Mouse (Mus musculus) embryonic facial prominence, embryonic 15.5 days (tissue): Measurements from ENCODE around the gene St7l. TPM values are rescaled to one million over a fixed set of nuclear protein-coding genes. Genes with fewer than 3 reads are reported as not detected.
"Not testable (repeated sequence)": the region's sequence is repeated elsewhere in the genome, so short reads cannot be mapped to it uniquely, and the experiment has no call there.

ENCODE experiments used
- ATAC-seq: fragments of 200-750 bp; cut with Nextera tagmentation; 2 replicates; pipeline ENCODE4 v1.8.0; 2017; ENCODE audit warnings: low read depth, moderate TSS enrichment; ENCODE audit not compliant: insufficient number of reproducible peaks, low FRiP score, low TSS enrichment
- H3K27ac ChIP-seq: fragments of 300-500 bp; sonication (generic); replicated peaks from 2 replicates; pipeline ENCODE4 v1.5.1; 2015; ENCODE audit warnings: mild to moderate bottlenecking, inconsistent platforms
- H3K27me3 ChIP-seq: fragments of 300-500 bp; sonication (generic); 2 replicates; pipeline ENCODE4 v1.6.1; 2015; ENCODE audit warnings: inconsistent platforms
- H3K36me3 ChIP-seq: fragments of 300-500 bp; sonication (generic); 2 replicates; pipeline ENCODE4 v1.6.1; 2015; ENCODE audit warnings: mild to moderate bottlenecking, inconsistent platforms
- H3K4me1 ChIP-seq: fragments of 300-500 bp; sonication (generic); 2 replicates; pipeline ENCODE4 v1.6.1; 2015; ENCODE audit warnings: inconsistent platforms
- H3K4me2 ChIP-seq: fragments of 300-500 bp; sonication (generic); replicated peaks from 2 replicates; pipeline ENCODE4 v1.6.1; 2015; ENCODE audit warnings: mild to moderate bottlenecking, inconsistent platforms
- H3K4me3 ChIP-seq: fragments of 300-500 bp; sonication (generic); replicated peaks from 2 replicates; pipeline ENCODE4 v1.5.1; 2015; ENCODE audit warnings: mild to moderate bottlenecking, inconsistent platforms
- H3K9ac ChIP-seq: fragments of 300-500 bp; sonication (generic); 2 replicates; pipeline ENCODE4 v1.6.1; 2015; ENCODE audit warnings: inconsistent platforms
- H3K9me3 ChIP-seq: fragments of 300-500 bp; sonication (generic); replicated peaks from 2 replicates; pipeline ENCODE4 v1.6.1; 2016; ENCODE audit warnings: inconsistent platforms
- WGBS: fragments of 180-500 bp; shearing (Covaris S2); methylation state at CpG from one replicate; pipeline ENCODE4 v1.1.7; 2015; 5-methylcytosine and 5-hydroxymethylcytosine counted together
- polyA plus RNA-seq: library from polyadenylated mRNA; unstranded; fragments of >200 nt; fragmentation: Nextera tagmentation; extraction: Ambion mirVana; gene quantifications from 2 replicates; pipeline ENCODE4 v1.2.1, GENCODE M21; 2015

St7l gene
- polyA plus RNA-seq, 1 experiment from 2014 or later, result 42.4 TPM

DNA sequence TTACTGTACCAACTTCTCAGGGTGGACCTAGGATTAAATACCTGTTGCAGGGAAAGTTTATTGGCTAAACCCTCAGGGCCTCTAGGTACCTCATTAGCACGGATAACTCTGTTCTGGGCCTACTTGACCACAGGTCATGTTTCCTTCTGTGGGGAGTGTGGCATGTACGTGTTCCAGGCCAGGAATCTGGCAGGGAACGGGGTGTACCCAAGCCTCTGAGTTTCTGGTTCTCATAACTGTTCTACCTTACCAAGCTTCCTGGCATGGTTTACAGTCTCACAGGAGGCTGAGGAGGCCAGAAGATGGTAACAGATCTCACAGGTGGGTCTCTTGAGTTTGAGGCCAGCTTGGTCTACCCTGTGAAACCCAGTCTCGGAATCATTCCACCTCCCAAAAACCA, 17.2 kb upstream of the St7l start:
- WGBS, result 85% methylated on average over 4 of the region's 4 CpGs
- no peak overlapping the region for H3K4me2 ChIP-seq
- no peaks in the 10 kb centered on the region for H3K4me1 ChIP-seq
- peaks cover 41% of the 10 kb centered on the region for H3K36me3 ChIP-seq
- H3K27ac ChIP-seq, result no peak overlapping the region
- ATAC-seq, result no peak
- H3K4me3 ChIP-seq, result no peak overlapping the region
- no peaks in the 10 kb centered on the region for H3K27me3 ChIP-seq
- no peaks in the 10 kb centered on the region for H3K9me3 ChIP-seq
- H3K9ac ChIP-seq, result no peak overlapping the region

DNA sequence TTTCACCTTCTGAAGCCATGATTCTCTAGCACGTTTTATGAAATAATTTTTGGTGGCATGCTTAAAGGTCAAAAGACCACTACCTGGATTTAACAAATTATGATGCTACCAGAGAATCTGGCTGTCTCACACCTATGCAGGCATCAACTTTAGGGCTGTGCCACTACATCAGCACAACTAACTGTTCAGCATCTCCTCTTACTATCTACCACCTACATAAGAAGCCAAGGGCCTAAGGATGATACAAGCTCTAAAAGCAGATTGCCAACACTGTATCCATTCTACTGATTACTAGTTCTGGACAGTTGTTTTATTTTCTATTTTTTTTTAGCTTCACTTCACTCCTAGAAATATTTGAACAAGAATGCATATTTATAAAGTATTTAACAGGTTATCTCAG, 9.3 kb upstream of the St7l start:
- H3K4me1 ChIP-seq, result no peaks in the 10 kb centered on the region
- no peak overlapping the region for H3K27ac ChIP-seq
- H3K9ac ChIP-seq, result no peak overlapping the region
- WGBS, result 79% methylated on average over 1 of the region's 1 CpGs
- H3K4me2 ChIP-seq, result no peak overlapping the region
- H3K36me3 ChIP-seq, result peaks cover 16% of the 10 kb centered on the region
- no peaks in the 10 kb centered on the region for H3K9me3 ChIP-seq
- ATAC-seq, result no peak
- no peaks in the 10 kb centered on the region for H3K27me3 ChIP-seq
- no peak overlapping the region for H3K4me3 ChIP-seq

DNA sequence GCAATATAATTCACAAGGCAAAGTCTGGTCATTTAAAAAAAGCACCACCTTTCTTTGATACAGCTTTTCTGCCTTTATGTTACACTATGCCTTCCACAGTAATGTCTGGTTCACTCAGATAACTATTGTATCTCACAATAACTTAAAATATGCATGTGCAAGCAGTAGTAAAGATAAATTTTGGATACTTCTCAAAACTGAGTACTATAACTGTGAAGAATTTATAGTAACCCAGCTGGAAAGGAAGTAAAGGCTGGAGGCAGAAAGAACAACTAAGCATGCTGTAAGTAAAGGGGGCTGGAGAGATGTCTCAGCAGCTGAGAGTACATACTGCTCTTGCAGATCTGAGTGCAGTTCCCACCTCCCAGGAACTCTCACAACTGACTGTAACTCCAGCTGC, 8.9 kb upstream of the St7l start:
- Histone ChIP-seq H3K27me3 (no peaks in the 10 kb centered on the region), H3K9me3 (no peaks in the 10 kb centered on the region), H3K9ac (no peak overlapping the region), H3K4me2 (no peak overlapping the region), H3K36me3 (peaks cover 16% of the 10 kb centered on the region), H3K4me3 (no peak overlapping the region), H3K27ac (no peak overlapping the region), H3K4me1 (no peaks in the 10 kb centered on the region)
- ATAC-seq, result no peak

DNA sequence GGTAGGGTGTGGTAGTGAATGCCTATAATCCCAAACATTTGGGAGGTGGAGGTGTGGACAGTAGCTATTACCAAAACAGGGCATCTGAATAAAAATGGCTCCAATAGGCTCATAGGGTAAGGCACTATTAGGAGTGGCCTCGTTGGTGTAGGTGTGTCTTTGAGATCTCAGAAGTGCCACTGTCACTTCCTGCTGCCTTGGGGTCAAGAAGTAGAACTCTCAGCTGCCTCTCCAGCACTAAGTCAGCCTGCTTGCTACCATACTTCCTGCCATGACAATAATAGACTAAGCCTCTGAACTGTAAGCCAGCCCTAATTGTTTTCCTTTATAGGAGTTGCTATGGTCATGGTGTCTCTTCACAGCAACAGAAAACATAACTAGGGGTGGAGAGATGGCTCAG, 7.7 kb upstream of the St7l start:
- H3K4me2 ChIP-seq, result no peak overlapping the region
- H3K36me3 ChIP-seq, result peaks cover 16% of the 10 kb centered on the region
- no peak overlapping the region for H3K9ac ChIP-seq
- no peak for ATAC-seq
- H3K27me3 ChIP-seq, result no peaks in the 10 kb centered on the region
- H3K4me3 ChIP-seq, result no peak overlapping the region
- H3K4me1 ChIP-seq, result no peaks in the 10 kb centered on the region
- H3K27ac ChIP-seq, result no peak overlapping the region
- H3K9me3 ChIP-seq, result no peaks in the 10 kb centered on the region
- WGBS, result 67% methylated on average over 1 of the region's 1 CpGs

DNA sequence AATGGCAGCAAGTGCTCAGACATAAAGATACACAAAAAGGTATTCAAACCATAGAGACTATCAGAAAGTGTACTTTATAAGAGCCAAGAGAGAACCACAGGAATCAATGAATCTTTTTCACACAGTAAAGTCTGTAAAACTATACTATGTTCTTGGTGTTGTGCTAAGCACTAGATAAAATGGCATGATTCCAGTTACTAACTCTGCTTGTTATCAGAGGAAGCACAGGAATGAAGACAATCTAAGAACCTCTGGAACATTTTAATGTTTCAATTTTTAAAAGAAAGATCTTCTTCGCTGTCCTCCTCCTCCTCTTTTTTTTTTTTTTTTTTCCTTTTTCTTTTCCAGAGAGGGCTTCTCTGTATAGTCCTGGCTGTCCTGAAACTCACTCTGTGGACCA, 5.2 kb upstream of the St7l start:
- ATAC-seq, result no peak
- H3K27ac ChIP-seq, result no peak overlapping the region
- H3K9me3 ChIP-seq, result no peaks in the 10 kb centered on the region
- no peaks in the 10 kb centered on the region for H3K27me3 ChIP-seq
- no peak overlapping the region for H3K4me2 ChIP-seq
- peaks cover 8% of the 10 kb centered on the region for H3K4me1 ChIP-seq
- H3K9ac ChIP-seq, result no peak overlapping the region
- peaks cover 16% of the 10 kb centered on the region for H3K36me3 ChIP-seq
- H3K4me3 ChIP-seq, result no peak overlapping the region
- 91% methylated on average over 1 of the region's 1 CpGs for WGBS

DNA sequence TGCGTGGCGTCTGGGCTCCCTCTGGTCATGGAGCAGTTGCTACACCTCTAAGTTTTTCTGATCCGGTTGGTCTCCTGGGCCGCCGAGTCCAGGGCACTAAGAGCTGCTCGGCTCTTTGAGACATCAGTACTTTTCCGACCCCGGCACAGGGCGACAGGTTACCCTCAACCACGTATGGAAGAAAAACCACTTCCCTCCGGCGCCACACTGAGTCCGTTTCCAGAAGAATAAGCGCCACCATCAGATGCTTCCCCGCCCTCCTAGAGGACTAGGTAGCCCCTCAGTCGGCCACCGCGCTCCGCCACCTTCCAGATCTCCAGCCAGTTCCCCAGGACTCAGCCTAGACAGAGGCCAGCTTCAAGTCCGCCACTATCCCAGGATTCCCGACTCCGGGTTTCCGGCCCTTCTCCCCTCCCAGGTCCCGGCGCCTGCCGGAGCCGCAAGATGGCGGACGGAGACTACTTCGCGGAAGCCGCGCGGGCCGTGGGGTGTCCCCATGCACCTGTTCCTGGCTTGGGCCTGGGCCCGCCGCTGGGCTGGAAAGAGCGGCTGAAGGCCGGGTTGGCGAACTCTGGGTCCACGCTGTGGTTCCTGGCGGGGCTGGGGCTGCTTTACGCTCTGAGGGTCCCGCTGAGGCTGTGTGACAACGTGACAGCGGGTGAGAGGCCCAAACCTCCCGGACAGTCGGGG, 991 bp downstream of the St7l start:
- peak overlapping the region; percentile 62 for H3K4me2 ChIP-seq

DNA sequence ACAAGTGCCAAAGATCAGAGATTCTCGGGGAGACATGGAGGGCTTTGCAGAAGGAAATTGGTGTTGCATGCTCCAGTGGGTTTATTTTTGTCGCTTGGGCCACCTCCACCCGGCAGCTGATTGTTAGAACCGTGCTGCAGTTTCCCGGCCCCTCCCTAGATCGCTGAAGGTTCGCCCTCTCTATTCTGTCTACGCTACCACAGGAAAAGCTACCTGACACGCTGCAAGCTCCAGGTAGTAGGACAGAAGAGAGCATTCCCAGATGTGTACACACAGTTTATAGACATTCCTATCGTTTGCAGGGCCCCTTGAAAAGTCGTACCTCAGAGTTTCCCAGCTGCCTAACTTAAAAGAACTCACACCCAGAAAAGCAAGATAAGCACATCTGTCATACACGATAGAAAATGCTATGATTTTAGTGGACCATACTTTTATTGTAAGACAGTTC, 1.6 kb downstream of the St7l start:
- no peak for ATAC-seq
- H3K27ac ChIP-seq, result peak overlapping the region; percentile 99
- peaks cover 13% of the 10 kb centered on the region; the same call in 1 of the 2 replicates for H3K36me3 ChIP-seq
- H3K9me3 ChIP-seq, result no peaks in the 10 kb centered on the region
- peak overlapping the region; percentile 80 for H3K4me3 ChIP-seq
- under 1% methylated on average over 12 of the region's 12 CpGs for WGBS
- no peaks in the 10 kb centered on the region for H3K27me3 ChIP-seq
- peaks cover 13% of the 10 kb centered on the region for H3K4me1 ChIP-seq
- H3K4me2 ChIP-seq, result peak overlapping the region; percentile 62
- peak overlapping the region; percentile 83 for H3K9ac ChIP-seq

More for the DNA sequence above, 991 bp downstream of the St7l start:
- H3K27me3 ChIP-seq, result no peaks in the 10 kb centered on the region
- peaks cover 9% of the 10 kb centered on the region; the same call in 1 of the 2 replicates for H3K36me3 ChIP-seq
- peak overlapping the region; percentile 80 for H3K4me3 ChIP-seq
- peak overlapping the region; percentile 99 for H3K27ac ChIP-seq
- H3K9ac ChIP-seq, result peak overlapping the region; percentile 83
- peaks cover 13% of the 10 kb centered on the region for H3K4me1 ChIP-seq
- ATAC-seq, result peak; percentile 93
- under 1% methylated on average over 48 of the region's 48 CpGs for WGBS
- H3K9me3 ChIP-seq, result no peaks in the 10 kb centered on the region

DNA sequence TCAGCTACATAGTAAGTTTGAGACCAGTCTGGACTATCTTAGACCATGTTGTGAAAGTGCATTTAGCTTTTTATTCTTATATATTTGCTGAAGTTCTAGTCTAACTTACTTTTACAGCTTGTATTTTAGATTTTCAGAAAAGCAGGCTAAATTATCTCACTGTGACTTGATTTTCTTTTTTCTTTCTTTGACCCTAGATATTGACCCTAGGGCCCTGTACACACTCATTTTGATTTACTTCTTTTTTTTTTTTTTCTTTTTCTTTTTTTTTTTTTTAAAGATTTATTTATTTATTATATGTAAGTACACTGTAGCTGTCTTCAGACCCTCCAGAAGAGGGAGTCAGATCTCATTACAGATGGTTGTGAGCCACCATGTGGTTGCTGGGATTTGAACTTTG, 2.9 kb downstream of the St7l start:
- not testable (repeated sequence) for H3K9ac ChIP-seq, H3K27ac ChIP-seq, ATAC-seq, H3K4me3 ChIP-seq, H3K9me3 ChIP-seq, H3K27me3 ChIP-seq
- 0 out of 2 replicates have a peak overlapping the region, but pooled peaks have one; percentile 1 for H3K4me2 ChIP-seq
- H3K36me3 ChIP-seq, result peaks cover 24% of the 10 kb centered on the region
- H3K4me1 ChIP-seq, result peaks cover 13% of the 10 kb centered on the region

DNA sequence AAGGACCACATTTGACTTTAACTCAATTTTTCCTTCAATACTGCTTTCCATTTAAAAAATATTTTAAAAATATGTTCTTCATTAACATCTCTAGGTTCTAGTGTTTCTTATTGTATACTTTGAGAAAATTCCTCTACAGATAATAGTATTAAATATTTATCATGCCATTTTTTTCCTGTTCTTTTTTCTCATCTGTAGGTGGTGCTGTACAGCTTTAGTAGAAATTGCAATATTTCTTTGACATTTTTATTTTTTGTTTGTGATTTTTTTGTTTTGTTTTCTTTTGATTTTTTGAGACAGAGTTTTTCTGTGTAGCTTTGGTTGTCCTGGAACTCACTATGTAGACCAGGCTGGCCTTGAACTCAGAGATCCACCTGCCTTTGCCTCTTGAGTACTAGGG, 5.8 kb downstream of the St7l start:
- no peak overlapping the region for H3K9ac ChIP-seq
- peaks cover 5% of the 10 kb centered on the region for H3K4me1 ChIP-seq
- ATAC-seq, result no peak
- H3K27me3 ChIP-seq, result no peaks in the 10 kb centered on the region
- no peak overlapping the region for H3K27ac ChIP-seq
- no peaks in the 10 kb centered on the region for H3K9me3 ChIP-seq
- no peak overlapping the region for H3K4me2 ChIP-seq
- H3K36me3 ChIP-seq, result peaks cover 47% of the 10 kb centered on the region
- H3K4me3 ChIP-seq, result no peak overlapping the region

DNA sequence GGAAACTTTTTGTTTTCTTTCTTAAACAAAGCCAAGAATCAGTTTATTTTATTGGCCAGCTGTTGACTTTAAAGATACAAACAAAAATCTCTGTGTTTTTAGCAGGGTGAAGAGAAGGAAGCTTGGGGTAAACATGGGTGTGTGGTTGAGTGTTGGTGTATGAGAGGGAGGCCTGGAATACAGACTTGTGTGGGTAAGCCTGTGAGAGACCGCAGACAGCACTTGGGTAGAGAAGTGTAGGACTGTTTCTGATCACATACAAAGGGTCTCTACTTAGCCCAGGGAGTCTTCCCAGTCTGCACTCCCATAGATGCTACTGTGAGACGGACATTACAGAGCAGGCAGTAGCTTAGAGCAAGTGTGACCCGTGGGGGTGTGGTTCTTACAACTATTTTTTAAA, 24.8 kb downstream of the St7l start:
- Histone ChIP-seq H3K4me3 (no peak overlapping the region), H3K36me3 (peaks cover 38% of the 10 kb centered on the region), H3K9me3 (no peaks in the 10 kb centered on the region), H3K9ac (no peak overlapping the region), H3K4me2 (no peak overlapping the region), H3K27ac (no peak overlapping the region), H3K4me1 (no peaks in the 10 kb centered on the region), H3K27me3 (no peaks in the 10 kb centered on the region)
- ATAC-seq, result no peak
- WGBS, result 92% methylated on average over 3 of the region's 3 CpGs

DNA sequence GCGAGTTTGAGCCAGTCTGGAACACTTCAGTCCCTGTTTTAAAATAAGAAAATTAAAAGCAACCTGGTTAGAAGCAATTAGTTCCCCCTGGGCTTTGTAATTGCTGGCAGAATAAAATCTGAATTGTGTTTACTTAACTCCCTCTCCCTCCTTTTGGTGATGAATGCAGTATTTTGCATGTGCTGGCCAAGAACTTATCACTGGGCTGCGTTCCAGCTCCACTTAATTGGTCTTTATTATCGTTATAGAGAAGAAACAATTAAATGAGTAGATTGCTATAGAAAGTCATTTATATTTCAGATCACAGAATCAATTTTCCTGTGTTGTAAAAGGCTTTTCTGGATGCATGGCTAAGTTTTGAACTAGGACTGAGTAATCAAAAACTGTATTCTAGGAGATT, 32.3 kb downstream of the St7l start:
- H3K36me3 ChIP-seq, result peaks cover 45% of the 10 kb centered on the region

DNA sequence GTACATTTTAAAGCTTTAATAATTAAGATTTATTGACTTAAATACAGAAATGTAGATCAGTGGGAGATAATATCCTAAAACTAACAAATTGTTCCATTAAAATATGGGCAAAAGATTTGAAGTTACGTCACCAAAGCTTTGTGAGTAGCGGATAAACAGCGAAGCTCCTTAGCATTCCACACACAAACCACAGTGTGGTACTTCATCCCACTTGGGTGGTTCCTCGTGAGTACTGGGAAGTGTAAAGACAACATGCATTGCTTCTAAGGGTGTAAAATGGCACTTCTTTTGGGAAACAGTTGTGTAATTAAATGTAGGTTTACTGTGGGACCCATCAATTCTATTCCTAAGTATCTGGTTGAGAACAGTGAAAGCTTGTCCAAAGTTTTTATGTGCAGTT, 37.3 kb downstream of the St7l start:
- H3K9me3 ChIP-seq, result no peaks in the 10 kb centered on the region
- no peak for ATAC-seq
- no peaks in the 10 kb centered on the region for H3K4me1 ChIP-seq
- no peak overlapping the region for H3K9ac ChIP-seq
- 88% methylated on average over 4 of the region's 4 CpGs for WGBS
- no peak overlapping the region for H3K27ac ChIP-seq
- H3K36me3 ChIP-seq, result peaks cover 32% of the 10 kb centered on the region
- H3K27me3 ChIP-seq, result no peaks in the 10 kb centered on the region
- H3K4me2 ChIP-seq, result no peak overlapping the region
- H3K4me3 ChIP-seq, result no peak overlapping the region

More for the DNA sequence above, 32.3 kb downstream of the St7l start:
- H3K9ac ChIP-seq, result no peak overlapping the region
- 92% methylated on average over 3 of the region's 3 CpGs for WGBS
- H3K4me3 ChIP-seq, result no peak overlapping the region
- H3K27me3 ChIP-seq, result no peaks in the 10 kb centered on the region
- H3K27ac ChIP-seq, result no peak overlapping the region
- H3K4me1 ChIP-seq, result no peaks in the 10 kb centered on the region
- H3K4me2 ChIP-seq, result no peak overlapping the region
- no peaks in the 10 kb centered on the region for H3K9me3 ChIP-seq
- ATAC-seq, result no peak
